Mouse (Mus musculus) bone marrow, adult 2 months (tissue): Measurements from ENCODE around the gene Fkbp8. TPM values are rescaled to one million over a fixed set of nuclear protein-coding genes. Genes with fewer than 3 reads are reported as not detected.
A peak's percentile ranks its signal among the peaks of the same experiment; 100 is the strongest.

Experiments used
- H3K27ac ChIP-seq: fragments of 200-500 bp; 2 replicates; pipeline ENCODE4 v1.5.1; 2012; ENCODE audit warnings: low read depth, mild to moderate bottlenecking, control low read depth, inconsistent platforms, low read length; ENCODE audit not compliant: control insufficient read depth, poor library complexity, insufficient read depth
- H3K4me1 ChIP-seq: fragments of 200-500 bp; 2 replicates; pipeline ENCODE4 v1.6.1; 2011; ENCODE audit warnings: low read length; ENCODE audit not compliant: control insufficient read depth, insufficient read depth
- H3K4me3 ChIP-seq: fragments of 200-500 bp; replicated peaks from 2 replicates; pipeline ENCODE3; 2011; ENCODE audit warnings: mild to moderate bottlenecking, low read depth, low read length, control low read depth; ENCODE audit not compliant: control insufficient read depth
- CTCF ChIP-seq: fragments of 200-500 bp; IDR thresholded peaks from 2 replicates; pipeline ENCODE4 v1.5.1; 2011; ENCODE audit warnings: low read length, control low read depth; ENCODE audit not compliant: control insufficient read depth, insufficient read depth
- POLR2A ChIP-seq: fragments of 200-500 bp; IDR thresholded peaks from 2 replicates; pipeline ENCODE4 v1.6.1; 2011; ENCODE audit warnings: low read depth, mild to moderate bottlenecking, control low read depth, low read length, borderline replicate concordance; ENCODE audit not compliant: control insufficient read depth
- WGBS: fragments of 180-500 bp; shearing (Covaris S2); methylation state at CpG from one replicate; pipeline ENCODE4 v1.1.7; 2018; 5-methylcytosine and 5-hydroxymethylcytosine counted together
- polyA plus RNA-seq: library from polyadenylated mRNA; stranded (reverse); fragments of >200 nt; gene quantifications from 2 replicates; pipeline ENCODE4 v1.2.4, GENCODE M21; 2011; ENCODE audit warnings: low replicate concordance; ENCODE audit not compliant: missing spikeins, insufficient read depth, insufficient read length

The Fkbp8 gene
- polyA plus RNA-seq, 1 experiment: 181 TPM

- Histone ChIP-seq H3K4me1 (peaks cover 5% of the 10 kb centered on the region), H3K4me3 (no peak overlapping the region), H3K27ac (no peak overlapping the region)
- WGBS: 37% methylated on average over 5 of the region's 5 CpGs
- TF ChIP-seq CTCF: no peak
- no peak for TF ChIP-seq POLR2A
Measured at GRCm38 (mm10) chr8:70529299-70529698, 1.8 kb downstream of the Fkbp8 start.

- Histone ChIP-seq H3K27ac (no peak overlapping the region), H3K4me3 (no peak overlapping the region), H3K4me1 (peaks cover 5% of the 10 kb centered on the region)
- TF ChIP-seq CTCF (no peak), POLR2A (no peak)
- WGBS: 65% methylated on average over 3 of the region's 3 CpGs
Measured at GRCm38 (mm10) chr8:70529741-70530161, 2.2 kb downstream of the Fkbp8 start.

DNA sequence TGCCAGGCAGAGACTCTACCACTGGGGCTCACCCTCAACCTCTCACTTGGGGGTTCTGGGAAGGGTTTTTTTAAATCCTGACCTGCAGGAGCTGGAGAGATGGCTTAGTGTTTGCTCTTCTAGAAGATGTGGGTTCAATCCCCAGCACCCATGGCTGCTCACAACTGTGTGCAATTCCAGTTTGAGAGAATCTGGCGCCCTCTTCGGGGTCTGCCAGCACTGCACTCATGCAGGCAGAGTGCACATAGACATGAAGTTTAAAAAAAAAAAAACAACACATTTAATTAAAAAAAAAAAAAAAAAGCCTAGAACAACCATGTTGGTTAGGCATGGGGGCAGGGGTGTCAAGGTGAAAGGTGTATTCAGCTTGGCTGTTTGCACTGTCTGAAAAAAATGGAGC lies 2.8 kb downstream of the Fkbp8 start:
- H3K4me3 ChIP-seq: no peak overlapping the region
- WGBS: 85% methylated on average over 2 of the region's 2 CpGs
- no peak overlapping the region for H3K27ac ChIP-seq
- peaks cover 5% of the 10 kb centered on the region for H3K4me1 ChIP-seq
- TF ChIP-seq CTCF (no peak; the same call in 1 of the 2 replicates), POLR2A (no peak)

- TF ChIP-seq POLR2A (no peak), CTCF (no peak)
- no peaks in the 10 kb centered on the region; the same call in 1 of the 2 replicates for H3K4me1 ChIP-seq
- WGBS: 92% methylated on average over 12 of the region's 12 CpGs
- no peak overlapping the region for H3K27ac ChIP-seq
- H3K4me3 ChIP-seq: no peak overlapping the region
Measured at GRCm38 (mm10) chr8:70534281-70534680, 6.8 kb downstream of the Fkbp8 start.

DNA sequence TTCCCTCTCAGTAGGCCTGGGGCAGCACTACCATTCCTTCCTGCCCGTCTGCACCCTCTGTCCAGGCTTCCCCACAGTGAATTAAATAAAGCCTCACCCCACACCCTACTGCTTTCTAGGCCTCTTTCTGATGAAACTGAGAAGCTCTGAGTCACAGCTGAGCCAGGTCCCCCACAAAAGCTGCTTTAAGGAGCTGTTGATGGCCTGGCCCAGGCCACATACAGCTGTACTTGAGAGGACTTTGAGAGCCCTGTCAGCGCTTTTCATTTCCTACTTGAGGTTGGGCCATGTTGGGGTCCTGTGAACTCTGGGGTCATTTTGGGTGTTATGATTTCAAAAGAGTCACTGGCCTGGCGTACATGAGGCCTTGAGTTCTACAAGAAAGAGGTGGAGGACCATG lies 7.7 kb downstream of the Fkbp8 start:
- WGBS: 83% methylated on average over 3 of the region's 3 CpGs
- Histone ChIP-seq H3K27ac (no peak overlapping the region), H3K4me1 (peaks cover under 1% of the 10 kb centered on the region; the same call in 1 of the 2 replicates), H3K4me3 (no peak overlapping the region)
- TF ChIP-seq POLR2A (no peak), CTCF (no peak)

DNA sequence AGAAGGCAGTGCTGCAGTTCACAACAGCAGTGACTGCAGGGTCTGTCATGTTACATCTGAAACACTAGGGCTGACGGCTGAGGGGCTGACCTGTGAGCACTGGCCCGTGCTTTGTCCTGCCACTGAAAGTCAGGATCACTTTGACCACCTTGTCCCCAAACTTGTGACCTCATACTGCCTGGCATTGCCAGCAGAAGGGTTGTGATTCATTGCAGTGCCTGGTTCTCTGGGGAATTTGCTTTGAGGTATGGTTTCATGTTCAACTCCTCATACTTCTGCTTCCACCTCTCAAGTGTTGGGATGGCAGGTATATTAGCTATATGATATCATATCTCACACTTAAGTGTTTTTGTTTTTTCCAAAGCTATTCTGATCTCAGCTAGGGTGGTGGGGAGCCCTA lies 8.2 kb downstream of the Fkbp8 start:
- peaks cover 4% of the 10 kb centered on the region; the same call in 1 of the 2 replicates for H3K4me1 ChIP-seq
- H3K27ac ChIP-seq: no peak overlapping the region
- TF ChIP-seq POLR2A (no peak), CTCF (no peak)
- H3K4me3 ChIP-seq: no peak overlapping the region
- WGBS: 90% methylated on average over 2 of the region's 2 CpGs

DNA sequence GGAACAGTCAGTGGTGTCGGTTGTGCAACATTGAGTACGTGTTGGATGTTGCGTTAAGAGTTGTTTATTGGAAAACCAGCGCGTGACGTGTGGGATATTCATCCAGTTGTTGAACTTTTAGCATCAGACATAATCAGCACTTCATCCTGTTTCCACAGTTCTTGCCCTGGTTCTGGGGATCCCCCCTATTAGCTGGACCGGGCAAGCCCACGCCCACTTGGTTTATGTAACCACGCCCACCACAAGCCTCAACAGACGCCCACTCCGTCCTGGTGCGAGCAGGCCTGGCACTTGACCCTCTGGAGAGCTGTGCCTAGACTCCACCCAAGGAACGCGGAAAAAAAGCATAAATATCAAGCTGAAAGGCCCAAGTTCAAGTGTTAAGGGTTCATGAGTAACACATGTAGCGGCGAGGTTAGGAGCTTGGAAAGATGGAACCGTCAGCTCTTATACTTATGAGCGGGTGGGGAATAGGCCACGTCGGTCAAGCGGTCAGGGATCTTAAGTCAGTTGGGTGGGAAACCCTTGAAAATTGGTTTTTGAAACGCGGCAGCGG lies 10.6 kb downstream of the Fkbp8 start:
- peak overlapping the region; percentile 68 for H3K4me3 ChIP-seq
- no peak for TF ChIP-seq POLR2A
- TF ChIP-seq CTCF: no peak
- 11% methylated on average over 24 of the region's 24 CpGs for WGBS
- H3K27ac ChIP-seq: peak overlapping the region; percentile 43
- H3K4me1 ChIP-seq: peaks cover 4% of the 10 kb centered on the region; the same call in 1 of the 2 replicates

DNA sequence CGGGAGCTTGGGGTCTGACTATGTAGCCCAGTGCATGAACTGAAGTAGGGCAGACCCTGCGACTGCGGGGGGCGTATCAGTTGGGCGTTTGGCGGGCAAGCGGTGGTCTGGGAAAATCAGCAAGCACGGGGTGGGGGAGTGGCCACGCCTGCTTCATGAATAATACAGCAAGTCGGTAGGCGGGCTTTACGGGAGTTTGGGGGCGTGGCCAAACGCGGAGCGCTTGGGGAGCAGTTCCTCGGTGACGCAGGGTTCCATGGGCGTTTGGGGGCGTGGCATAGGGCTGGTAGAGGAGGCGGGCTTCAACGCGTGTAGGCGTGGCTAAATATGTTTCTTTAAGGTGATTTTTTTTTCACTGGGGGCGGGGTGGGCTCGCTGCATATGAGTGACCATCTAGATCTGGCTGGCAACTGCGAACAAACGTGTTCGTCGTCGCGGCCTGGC lies 11.1 kb downstream of the Fkbp8 start:
- H3K4me3 ChIP-seq: peak overlapping the region; percentile 70
- under 1% methylated on average over 32 of the region's 32 CpGs for WGBS
- H3K4me1 ChIP-seq: peaks cover 7% of the 10 kb centered on the region
- peak overlapping the region; percentile 85 for H3K27ac ChIP-seq
- TF ChIP-seq CTCF (no peak), POLR2A (no peak)
